Mouse (Mus musculus) lung, adult 2 months (tissue): ENCODE measurements around the gene Gorasp2.

ENCODE experiments used
- CTCF ChIP-seq: fragments of 200-500 bp; IDR thresholded peaks from 2 replicates; pipeline ENCODE4 v1.5.1; 2011; ENCODE audit warnings: mild to moderate bottlenecking, low read length, control low read depth; ENCODE audit not compliant: insufficient read depth
- POLR2A ChIP-seq: fragments of 200-500 bp; IDR thresholded peaks from 2 replicates; pipeline ENCODE4 v1.6.1; 2011; ENCODE audit warnings: low read depth, mild to moderate bottlenecking, control low read depth, low read length, borderline replicate concordance; ENCODE audit errors: extremely low read depth

DNA sequence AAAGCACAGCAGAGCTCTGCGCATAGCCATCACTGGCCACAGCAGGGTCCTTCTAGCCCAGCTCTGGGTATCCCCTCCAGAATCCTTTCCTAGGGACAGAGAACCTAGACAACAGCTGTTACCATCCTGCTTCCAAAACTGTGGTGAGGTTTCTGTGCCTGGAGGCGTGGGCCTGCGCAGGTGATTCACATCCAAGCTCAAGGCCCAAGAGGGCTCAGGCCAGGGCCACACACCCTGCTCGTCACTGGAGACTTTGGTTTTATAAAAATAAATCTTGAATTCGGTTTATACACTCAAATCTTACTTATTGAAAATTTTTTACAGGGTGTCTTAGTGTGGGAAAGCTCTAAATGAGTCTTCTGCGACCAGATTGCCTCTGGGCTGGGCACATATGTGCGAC lies 48.9 kb downstream of the Gorasp2 start:
- no peak for TF ChIP-seq POLR2A
- no peak for TF ChIP-seq CTCF
